Mouse (Mus musculus): ENCODE measurements around the gene Akap6.

- TF ChIP-seq MYC (IDR thresholded peaks at IDR 0.05; ENCODE audit: low read depth, low read length): no peak
- no peak for TF ChIP-seq MAFK (IDR thresholded peaks at IDR 0.05; ENCODE audit: borderline replicate concordance, low read depth, low read length)
- TF ChIP-seq JUND (IDR thresholded peaks at IDR 0.05; ENCODE audit: low read depth, low read length): no peak
- TF ChIP-seq POLR2A (IDR thresholded peaks at IDR 0.05; ENCODE audit: control insufficient read depth in 1 of 2, insufficient read depth in 1 of 2, low read depth in 1 of 2, low read length in 2 of 2, poor library complexity in 1 of 2): no peak
These were observed 242.8 kb downstream of the Akap6 start for GRCm38 (mm10) chr12:52941941-52942340.
